Mouse (Mus musculus) embryonic facial prominence, embryonic 14.5 days (tissue): ENCODE measurements at regions not wholly inside any gene's neighbourhood (a gene's known extent, or its start where the extent isn't known, plus 50 kb on each side); places are given as distances from the start of the nearest gene placed in this dataset.

Source experiments
- ATAC-seq: fragments of 200-750 bp; cut with Nextera tagmentation; 2 replicates; pipeline ENCODE4 v1.8.0; 2017; ENCODE audit warnings: low read depth, moderate number of reproducible peaks, moderate TSS enrichment
- DNase-seq: peaks from one replicate; pipeline ENCODE4 v3.0.0-alpha.2; 2015; ENCODE audit warnings: low spot score
- H3K27ac ChIP-seq: fragments of 300-500 bp; sonication (generic); replicated peaks from 2 replicates; pipeline ENCODE4 v1.5.1; 2014; ENCODE audit warnings: low read depth, mild to moderate bottlenecking, low read length, moderate library complexity
- H3K27me3 ChIP-seq: fragments of 300-500 bp; sonication (generic); replicated peaks from 2 replicates; pipeline ENCODE4 v1.6.1; 2014; ENCODE audit warnings: low read length; ENCODE audit not compliant: control insufficient read depth, insufficient read depth
- H3K36me3 ChIP-seq: fragments of 300-500 bp; sonication (generic); 2 replicates; pipeline ENCODE4 v1.6.1; 2014; ENCODE audit warnings: low read length, mixed read lengths; ENCODE audit not compliant: control insufficient read depth, insufficient read depth
- H3K4me1 ChIP-seq: fragments of 300-500 bp; sonication (generic); 2 replicates; pipeline ENCODE4 v1.6.1; 2014; ENCODE audit warnings: antibody characterized with exemption, low read length; ENCODE audit not compliant: control insufficient read depth, insufficient read depth
- H3K4me2 ChIP-seq: fragments of 300-500 bp; sonication (generic); 2 replicates; pipeline ENCODE4 v1.6.1; 2014; ENCODE audit warnings: low read depth, mild to moderate bottlenecking, low read length, moderate library complexity, mixed read lengths
- H3K4me3 ChIP-seq: fragments of 300-500 bp; sonication (generic); 2 replicates; pipeline ENCODE4 v1.5.1; 2014; ENCODE audit warnings: low read depth, mild to moderate bottlenecking, low read length
- H3K9ac ChIP-seq: fragments of 300-500 bp; sonication (generic); 2 replicates; pipeline ENCODE4 v1.6.1; 2014; ENCODE audit warnings: low read depth, mild to moderate bottlenecking, low read length, moderate library complexity, mixed read lengths
- H3K9me3 ChIP-seq: fragments of 300-500 bp; sonication (generic); 2 replicates; pipeline ENCODE4 v1.6.1; 2016; ENCODE audit warnings: low read length; ENCODE audit not compliant: control insufficient read depth
- WGBS: fragments of 180-500 bp; shearing (Covaris S2); extraction: QIAGEN DNeasy Blood & Tissue Kit; methylation state at CpG from one replicate; pipeline ENCODE4 v1.1.7; 2014; 5-methylcytosine and 5-hydroxymethylcytosine counted together

DNA sequence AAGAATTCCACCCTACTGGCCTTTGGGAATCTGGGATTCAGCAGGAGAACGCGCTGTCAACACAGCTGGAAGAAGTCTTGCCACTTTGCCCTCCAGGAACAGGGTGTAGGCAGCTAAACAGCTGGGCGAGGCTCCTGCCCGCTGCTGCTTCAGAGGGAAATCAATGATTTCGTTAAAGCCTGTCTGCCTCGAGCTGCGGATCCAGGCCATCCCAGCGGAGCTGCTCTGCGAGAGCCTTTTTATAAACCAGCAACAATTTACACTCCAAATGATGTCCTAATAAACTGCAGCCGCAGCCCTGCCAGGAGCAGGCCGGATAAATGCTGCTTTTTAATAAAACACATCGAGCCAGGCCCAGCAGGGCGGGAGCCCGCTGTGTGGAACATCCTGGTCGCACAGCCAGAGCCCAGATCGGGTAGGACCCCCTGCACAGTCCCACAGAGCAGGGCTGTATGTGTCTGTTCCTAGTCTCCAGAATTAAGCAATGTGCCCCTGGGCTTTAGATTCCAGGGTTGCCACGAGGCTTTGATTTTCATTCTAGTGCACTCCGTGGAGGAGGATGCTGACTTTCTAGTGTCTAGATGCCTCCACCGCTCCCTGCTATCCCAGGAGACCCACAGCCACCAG, 78.6 kb upstream of the Hs3st2 start:
- no peaks in the 10 kb centered on the region for H3K36me3 ChIP-seq
- 5% methylated on average over 19 of the region's 19 CpGs for WGBS
- H3K9ac ChIP-seq, result no peak overlapping the region
- no peaks in the 10 kb centered on the region for H3K4me1 ChIP-seq
- no peak overlapping the region for H3K27ac ChIP-seq
- no peak for ATAC-seq
- DNase-seq, result peak; percentile 28
- H3K4me2 ChIP-seq, result peak overlapping the region; percentile 21
- H3K27me3 ChIP-seq, result no peaks in the 10 kb centered on the region
- no peak overlapping the region for H3K4me3 ChIP-seq
- 0 out of 2 replicates have a peak, but pooled peaks cover 1% of the 10 kb centered on the region for H3K9me3 ChIP-seq

DNA sequence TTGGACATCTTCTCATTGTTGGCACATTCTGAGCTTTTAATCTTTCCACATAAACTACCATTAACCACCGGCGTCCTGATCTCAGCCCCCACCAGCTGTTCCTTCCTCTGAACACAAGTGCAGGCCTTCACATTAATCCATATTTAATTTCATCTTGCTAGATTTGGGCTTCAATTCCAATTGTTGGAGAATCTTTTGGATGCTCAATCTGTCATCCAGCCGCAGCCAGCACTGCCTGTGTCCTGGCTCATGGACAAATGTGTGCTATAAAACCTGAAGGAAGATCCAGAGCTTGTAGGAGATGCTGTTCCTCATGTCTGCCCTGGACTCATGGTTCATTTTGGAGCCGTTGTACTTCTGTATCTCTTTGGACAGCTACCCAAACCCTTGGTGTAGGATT, 77.1 kb upstream of the Hs3st2 start:
- WGBS, result 85% methylated on average over 4 of the region's 4 CpGs
- ATAC-seq, result no peak
- no peaks in the 10 kb centered on the region for H3K27me3 ChIP-seq

DNA sequence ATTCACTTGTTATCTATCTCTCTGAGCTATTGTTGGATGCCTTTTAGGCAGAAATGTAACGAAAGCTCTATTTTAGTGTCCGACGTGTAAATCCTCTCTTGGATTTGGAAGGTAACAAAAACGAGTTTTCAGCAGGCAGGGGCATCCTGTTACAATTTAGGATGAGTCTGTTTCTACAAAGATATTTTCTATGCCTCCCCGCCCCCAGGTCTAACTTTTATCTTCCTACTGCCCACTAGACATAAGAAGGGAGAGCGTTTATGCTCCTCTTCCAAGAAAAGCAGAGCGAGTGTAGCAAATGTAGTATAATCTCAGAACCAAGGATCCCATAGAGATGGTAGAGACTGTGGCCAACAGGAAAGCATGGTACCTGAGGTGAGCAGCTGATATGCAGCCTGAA, 62.4 kb upstream of the Hs3st2 start:
- Histone ChIP-seq H3K9me3 (no peaks in the 10 kb centered on the region), H3K27ac (no peak overlapping the region), H3K4me2 (no peak overlapping the region), H3K9ac (no peak overlapping the region), H3K4me3 (no peak overlapping the region), H3K36me3 (no peaks in the 10 kb centered on the region), H3K4me1 (no peaks in the 10 kb centered on the region), H3K27me3 (no peaks in the 10 kb centered on the region)
- DNase-seq, result no peak
- 79% methylated on average over 7 of the region's 7 CpGs for WGBS
- ATAC-seq, result no peak

More for the DNA sequence above, 77.1 kb upstream of the Hs3st2 start:
- H3K4me2 ChIP-seq, result no peak overlapping the region
- H3K9ac ChIP-seq, result no peak overlapping the region
- no peaks in the 10 kb centered on the region for H3K4me1 ChIP-seq
- H3K27ac ChIP-seq, result no peak overlapping the region
- no peak overlapping the region for H3K4me3 ChIP-seq
- no peaks in the 10 kb centered on the region for H3K9me3 ChIP-seq
- DNase-seq, result no peak
- no peaks in the 10 kb centered on the region for H3K36me3 ChIP-seq

DNA sequence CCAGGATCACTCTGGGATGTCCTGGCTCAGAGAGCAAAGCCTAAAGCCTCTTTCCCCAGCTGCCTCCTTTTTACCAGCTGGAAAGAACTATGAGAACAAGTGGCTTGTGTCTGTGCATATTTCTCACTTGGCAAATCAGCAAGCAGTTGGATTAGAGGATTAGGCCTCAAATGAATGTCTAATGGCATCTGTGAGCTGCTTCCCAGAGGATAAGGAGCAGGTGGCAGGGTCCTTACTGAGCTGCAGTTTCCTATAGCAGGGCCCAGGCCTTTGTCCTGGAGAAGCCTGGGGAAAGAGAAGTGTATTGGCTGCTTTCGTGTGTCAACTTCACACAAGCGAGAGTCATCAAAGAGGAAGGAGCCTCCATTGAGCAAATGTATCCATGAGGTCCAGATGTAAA, 59.1 kb upstream of the Hs3st2 start:
- ATAC-seq (no peak), DNase-seq (peak; percentile 24)
- WGBS, result 65% methylated on average over 2 of the region's 2 CpGs
- Histone ChIP-seq H3K4me2 (no peak overlapping the region), H3K36me3 (no peaks in the 10 kb centered on the region), H3K4me3 (no peak overlapping the region), H3K9ac (no peak overlapping the region), H3K9me3 (no peaks in the 10 kb centered on the region), H3K27me3 (no peaks in the 10 kb centered on the region), H3K27ac (no peak overlapping the region), H3K4me1 (no peaks in the 10 kb centered on the region)

DNA sequence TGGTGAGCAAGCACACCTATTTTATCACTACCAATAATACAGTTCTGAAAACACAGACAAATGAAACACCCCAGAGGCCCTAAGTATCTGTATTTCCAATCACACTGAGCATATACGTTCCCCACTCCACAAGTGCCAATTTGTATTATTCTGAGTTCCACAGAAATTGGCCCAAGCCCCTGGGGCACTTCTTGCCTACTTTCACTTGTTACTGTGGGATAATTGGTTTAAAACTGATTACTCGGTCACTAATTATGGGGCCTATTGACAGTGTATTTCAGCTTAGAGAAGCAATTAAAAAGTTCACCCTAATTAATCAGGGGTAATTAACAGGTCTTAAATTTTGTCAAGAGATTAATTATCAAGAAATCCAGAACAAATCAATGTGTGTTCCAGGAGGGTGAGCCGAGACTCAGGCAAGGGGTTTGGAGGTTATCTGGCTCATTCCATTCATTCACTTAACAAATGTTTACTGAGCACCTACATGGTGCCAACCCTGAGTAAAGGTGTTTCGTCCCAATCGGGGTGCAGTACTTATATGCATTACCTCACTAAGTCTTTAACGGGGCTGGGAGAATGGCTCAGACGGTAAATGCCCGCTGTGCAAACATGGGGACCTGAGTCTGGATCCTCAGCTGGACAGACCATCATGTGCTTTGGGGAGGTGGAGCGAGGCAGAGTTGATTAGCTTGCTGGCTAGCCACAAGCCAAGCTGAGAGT, 56.1 kb upstream of the Hs3st2 start:
- H3K36me3 ChIP-seq, result no peaks in the 10 kb centered on the region
- H3K4me2 ChIP-seq, result no peak overlapping the region
- no peaks in the 10 kb centered on the region for H3K27me3 ChIP-seq
- H3K9ac ChIP-seq, result no peak overlapping the region
- DNase-seq, result peak; percentile 7
- no peaks in the 10 kb centered on the region for H3K4me1 ChIP-seq
- ATAC-seq, result no peak
- H3K27ac ChIP-seq, result no peak overlapping the region
- no peaks in the 10 kb centered on the region for H3K9me3 ChIP-seq
- whole genome bisulfite sequencing, result 73% methylated on average over 9 of the region's 9 CpGs
- no peak overlapping the region for H3K4me3 ChIP-seq

DNA sequence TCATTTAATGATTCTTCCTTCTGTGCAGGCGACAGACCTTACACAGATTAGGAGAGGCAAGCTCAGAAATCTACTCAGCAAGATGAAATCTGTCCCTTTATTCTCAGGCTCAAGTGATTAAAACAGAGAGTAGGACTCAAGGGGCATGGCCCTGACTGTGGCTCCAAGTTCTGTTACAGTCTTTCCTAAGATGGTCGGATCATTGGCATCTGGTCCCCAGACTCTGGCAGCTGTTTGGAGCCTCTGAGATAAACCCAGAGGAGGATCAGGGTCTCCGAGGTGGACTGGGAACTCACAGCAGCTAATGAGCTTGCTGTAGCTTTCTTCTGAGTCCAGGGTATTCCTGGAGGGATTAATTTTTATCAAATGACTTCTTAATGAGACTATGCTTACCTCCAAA, 51.7 kb upstream of the Hs3st2 start:
- Histone ChIP-seq H3K27me3 (no peaks in the 10 kb centered on the region), H3K27ac (no peak overlapping the region), H3K4me1 (no peaks in the 10 kb centered on the region), H3K4me3 (no peak overlapping the region), H3K36me3 (no peaks in the 10 kb centered on the region), H3K9ac (no peak overlapping the region), H3K9me3 (no peaks in the 10 kb centered on the region), H3K4me2 (no peak overlapping the region)
- WGBS, result 48% methylated on average over 3 of the region's 3 CpGs
- ATAC-seq (no peak), DNase-seq (peak; percentile 27)
